Mouse (Mus musculus): Measurements from ENCODE around the gene Slain1. TPM values are rescaled to one million over a fixed set of nuclear protein-coding genes. Genes with fewer than 3 reads are reported as not detected.

The Slain1 gene
- polyA plus RNA-seq, 1 experiment from 2014 or later: 0.87 TPM

- Histone ChIP-seq H3K36me3 (no peaks in the 10 kb centered on the region), H3K27me3 (replicated peaks) (peaks cover 28% of the 10 kb centered on the region), H3K4me3 (no peak overlapping the region), H3K27ac (ENCODE audit: poor library complexity, severe bottlenecking) (no peak overlapping the region), H3K9ac (no peak overlapping the region), H3K4me1 (replicated peaks) (peaks cover 5% of the 10 kb centered on the region; the same call in 1 of the 2 replicates), H3K9me3 (replicated peaks) (no peaks in the 10 kb centered on the region), H3K4me2 (no peak overlapping the region)
- no peak for ATAC-seq (ENCODE audit: insufficient number of reproducible peaks, low FRiP score)
- WGBS: 49% methylated on average over 12 of the region's 12 CpGs
These were observed 1.3 kb upstream of the Slain1 start for GRCm38 (mm10) chr14:103648623-103649255.

- peaks cover 5% of the 10 kb centered on the region; the same call in 1 of the 2 replicates for H3K4me1 ChIP-seq (replicated peaks)
- 59% methylated on average over 4 of the region's 4 CpGs for WGBS
- no peaks in the 10 kb centered on the region for H3K36me3 ChIP-seq
- H3K27me3 ChIP-seq (replicated peaks): peaks cover 29% of the 10 kb centered on the region
- H3K4me2 ChIP-seq: no peak overlapping the region
- no peak overlapping the region for H3K27ac ChIP-seq (ENCODE audit: poor library complexity, severe bottlenecking)
- ATAC-seq (ENCODE audit: insufficient number of reproducible peaks, low FRiP score): no peak
- H3K9ac ChIP-seq: no peak overlapping the region
- H3K4me3 ChIP-seq: no peak overlapping the region
- H3K9me3 ChIP-seq (replicated peaks): no peaks in the 10 kb centered on the region
These were observed 726 bp upstream of the Slain1 start for GRCm38 (mm10) chr14:103649302-103649701.

GRCm38 (mm10) chr14:103650413-103651101 is 529 bp downstream of the Slain1 start:
- Histone ChIP-seq H3K27me3 (replicated peaks) (peaks cover 29% of the 10 kb centered on the region), H3K4me2 (peak overlapping the region; percentile 95), H3K27ac (ENCODE audit: poor library complexity, severe bottlenecking) (no peak overlapping the region), H3K9me3 (replicated peaks) (no peaks in the 10 kb centered on the region), H3K9ac (peak overlapping the region; percentile 63), H3K36me3 (no peaks in the 10 kb centered on the region), H3K4me1 (replicated peaks) (peaks cover 5% of the 10 kb centered on the region; the same call in 1 of the 2 replicates), H3K4me3 (peak overlapping the region; percentile 75)
- under 1% methylated on average over 61 of the region's 67 CpGs for WGBS
- peak; percentile 66 for ATAC-seq (ENCODE audit: insufficient number of reproducible peaks, low FRiP score)

GRCm38 (mm10) chr14:103651106-103651505 is 1.1 kb downstream of the Slain1 start:
- peak overlapping the region; percentile 63 for H3K9ac ChIP-seq
- H3K36me3 ChIP-seq: no peaks in the 10 kb centered on the region
- H3K27ac ChIP-seq (ENCODE audit: poor library complexity, severe bottlenecking): no peak overlapping the region
- 7% methylated on average over 11 of the region's 11 CpGs for WGBS
- H3K4me2 ChIP-seq: peak overlapping the region; percentile 95
- no peak for ATAC-seq (ENCODE audit: insufficient number of reproducible peaks, low FRiP score)
- no peaks in the 10 kb centered on the region for H3K9me3 ChIP-seq (replicated peaks)
- H3K4me3 ChIP-seq: peak overlapping the region; percentile 75
- peaks cover 29% of the 10 kb centered on the region for H3K27me3 ChIP-seq (replicated peaks)
- H3K4me1 ChIP-seq (replicated peaks): peaks cover 5% of the 10 kb centered on the region; the same call in 1 of the 2 replicates

GRCm38 (mm10) chr14:103651562-103651961 is 1.5 kb downstream of the Slain1 start:
- WGBS: 68% methylated on average over 2 of the region's 2 CpGs
- no peak for ATAC-seq (ENCODE audit: insufficient number of reproducible peaks, low FRiP score)
- H3K4me3 ChIP-seq: no peak overlapping the region

GRCm38 (mm10) chr14:103652524-103652923 is 2.5 kb downstream of the Slain1 start:
- no peak for ATAC-seq (ENCODE audit: insufficient number of reproducible peaks, low FRiP score)
- peaks cover 5% of the 10 kb centered on the region; the same call in 1 of the 2 replicates for H3K4me1 ChIP-seq (replicated peaks)

More at GRCm38 (mm10) chr14:103651562-103651961, 1.5 kb downstream of the Slain1 start:
- H3K27me3 ChIP-seq (replicated peaks): peaks cover 29% of the 10 kb centered on the region
- no peak overlapping the region for H3K9ac ChIP-seq
- H3K36me3 ChIP-seq: no peaks in the 10 kb centered on the region
- H3K27ac ChIP-seq (ENCODE audit: poor library complexity, severe bottlenecking): no peak overlapping the region
- no peak overlapping the region for H3K4me2 ChIP-seq
- H3K9me3 ChIP-seq (replicated peaks): no peaks in the 10 kb centered on the region
- H3K4me1 ChIP-seq (replicated peaks): peaks cover 5% of the 10 kb centered on the region; the same call in 1 of the 2 replicates

GRCm38 (mm10) chr14:103653800-103654199 is 3.8 kb downstream of the Slain1 start:
- H3K4me3 ChIP-seq: no peak overlapping the region
- no peak overlapping the region for H3K4me2 ChIP-seq
- H3K4me1 ChIP-seq (replicated peaks): peaks cover 5% of the 10 kb centered on the region; the same call in 1 of the 2 replicates
- no peak overlapping the region for H3K27ac ChIP-seq (ENCODE audit: poor library complexity, severe bottlenecking)
- H3K9me3 ChIP-seq (replicated peaks): no peaks in the 10 kb centered on the region
- peaks cover 25% of the 10 kb centered on the region for H3K27me3 ChIP-seq (replicated peaks)
- H3K36me3 ChIP-seq: no peaks in the 10 kb centered on the region
- no peak overlapping the region for H3K9ac ChIP-seq
- WGBS: 66% methylated on average over 5 of the region's 5 CpGs
- ATAC-seq (ENCODE audit: insufficient number of reproducible peaks, low FRiP score): no peak

More at GRCm38 (mm10) chr14:103652524-103652923, 2.5 kb downstream of the Slain1 start:
- no peak overlapping the region for H3K4me3 ChIP-seq
- WGBS: 82% methylated on average over 5 of the region's 5 CpGs
- peaks cover 29% of the 10 kb centered on the region for H3K27me3 ChIP-seq (replicated peaks)
- no peaks in the 10 kb centered on the region for H3K9me3 ChIP-seq (replicated peaks)
- H3K4me2 ChIP-seq: no peak overlapping the region
- no peak overlapping the region for H3K9ac ChIP-seq
- no peak overlapping the region for H3K27ac ChIP-seq (ENCODE audit: poor library complexity, severe bottlenecking)
- H3K36me3 ChIP-seq: no peaks in the 10 kb centered on the region

- 62% methylated on average over 5 of the region's 5 CpGs for WGBS
These were observed 5.4 kb downstream of the Slain1 start for GRCm38 (mm10) chr14:103655448-103655847.

GRCm38 (mm10) chr14:103657876-103658275 is 7.8 kb downstream of the Slain1 start:
- ATAC-seq (ENCODE audit: insufficient number of reproducible peaks, low FRiP score): no peak
- Histone ChIP-seq H3K4me3 (no peak overlapping the region), H3K27ac (ENCODE audit: poor library complexity, severe bottlenecking) (no peak overlapping the region), H3K4me2 (no peak overlapping the region), H3K9me3 (replicated peaks) (no peaks in the 10 kb centered on the region), H3K9ac (no peak overlapping the region), H3K27me3 (replicated peaks) (peaks cover 4% of the 10 kb centered on the region; the same call in 1 of the 2 replicates), H3K36me3 (no peaks in the 10 kb centered on the region), H3K4me1 (replicated peaks) (no peaks in the 10 kb centered on the region)
- WGBS: 64% methylated on average over 4 of the region's 4 CpGs

More at GRCm38 (mm10) chr14:103655448-103655847, 5.4 kb downstream of the Slain1 start:
- Histone ChIP-seq H3K4me1 (replicated peaks) (peaks cover 5% of the 10 kb centered on the region; the same call in 1 of the 2 replicates), H3K4me2 (no peak overlapping the region), H3K9me3 (replicated peaks) (no peaks in the 10 kb centered on the region), H3K27me3 (replicated peaks) (peaks cover 15% of the 10 kb centered on the region), H3K9ac (no peak overlapping the region), H3K36me3 (no peaks in the 10 kb centered on the region), H3K27ac (ENCODE audit: poor library complexity, severe bottlenecking) (no peak overlapping the region), H3K4me3 (no peak overlapping the region)
- ATAC-seq (ENCODE audit: insufficient number of reproducible peaks, low FRiP score): no peak

- ATAC-seq (ENCODE audit: insufficient number of reproducible peaks, low FRiP score): no peak
- H3K27me3 ChIP-seq (replicated peaks): no peaks in the 10 kb centered on the region; the same call in 1 of the 2 replicates
- H3K36me3 ChIP-seq: no peaks in the 10 kb centered on the region
- no peak overlapping the region for H3K4me3 ChIP-seq
- 83% methylated on average over 7 of the region's 7 CpGs for WGBS
- H3K9me3 ChIP-seq (replicated peaks): no peaks in the 10 kb centered on the region
- no peaks in the 10 kb centered on the region for H3K4me1 ChIP-seq (replicated peaks)
- no peak overlapping the region for H3K9ac ChIP-seq
- H3K27ac ChIP-seq (ENCODE audit: poor library complexity, severe bottlenecking): no peak overlapping the region
- no peak overlapping the region for H3K4me2 ChIP-seq
These were observed 13.0 kb downstream of the Slain1 start for GRCm38 (mm10) chr14:103663026-103663425.

- Histone ChIP-seq H3K9me3 (replicated peaks) (0 out of 2 replicates have a peak, but pooled peaks cover 1% of the 10 kb centered on the region), H3K9ac (no peak overlapping the region), H3K27me3 (replicated peaks) (no peaks in the 10 kb centered on the region; the same call in 1 of the 2 replicates), H3K4me3 (no peak overlapping the region), H3K36me3 (no peaks in the 10 kb centered on the region), H3K4me2 (no peak overlapping the region), H3K27ac (ENCODE audit: poor library complexity, severe bottlenecking) (no peak overlapping the region), H3K4me1 (replicated peaks) (no peaks in the 10 kb centered on the region)
- no peak for ATAC-seq (ENCODE audit: insufficient number of reproducible peaks, low FRiP score)
- WGBS: 38% methylated on average over 4 of the region's 4 CpGs
These were observed 14.4 kb downstream of the Slain1 start for GRCm38 (mm10) chr14:103664391-103664790.

All from heart, embryonic 12.5 days (tissue).